Mouse (Mus musculus) megakaryocyte, embryonic 14.5 days (primary cell): ENCODE measurements around the gene Ubr4. TPM values are rescaled to one million over a fixed set of nuclear protein-coding genes. Genes with fewer than 3 reads are reported as not detected.

Source experiments
- H3K27me3 ChIP-seq: replicated peaks from 2 replicates; pipeline ENCODE3; 2012; ENCODE audit warnings: inconsistent platforms
- H3K36me3 ChIP-seq: replicated peaks from 2 replicates; pipeline ENCODE3; 2012; ENCODE audit warnings: low read length, inconsistent platforms, mixed read lengths
- H3K4me1 ChIP-seq: 2 replicates; pipeline ENCODE4 v1.6.1; 2012; ENCODE audit warnings: inconsistent platforms
- H3K4me3 ChIP-seq: replicated peaks from 2 replicates; pipeline ENCODE3; 2012; ENCODE audit warnings: moderate library complexity, mild to moderate bottlenecking, inconsistent platforms
- H3K9me3 ChIP-seq: 2 replicates; pipeline ENCODE4 v1.6.1; 2012; ENCODE audit warnings: inconsistent platforms
- FLI1 ChIP-seq: IDR thresholded peaks from 2 replicates; pipeline ENCODE4 v1.6.1; 2012; ENCODE audit warnings: low read length, inconsistent platforms, mixed read lengths
- GATA1 ChIP-seq: IDR thresholded peaks from 3 replicates; pipeline ENCODE4 v1.6.1; 2012; ENCODE audit warnings: mixed read lengths, low read length, inconsistent platforms, borderline replicate concordance
- polyA plus RNA-seq: library from polyadenylated mRNA; stranded (reverse); fragments of >175 nt; gene quantifications from 2 replicates; pipeline ENCODE4 v1.2.3, GENCODE M21; 2012; ENCODE audit warnings: low replicate concordance; ENCODE audit not compliant: insufficient read depth

The Ubr4 gene
- polyA plus RNA-seq, 1 experiment = 69.3 TPM

GRCm38 (mm10) chr4:139491541-139492170 is 139.2 kb downstream of the Ubr4 start:
- Histone ChIP-seq H3K27me3 (peaks cover 11% of the 10 kb centered on the region), H3K36me3 (peaks cover 66% of the 10 kb centered on the region)
- no peak for TF ChIP-seq FLI1
- TF ChIP-seq GATA1 = no peak

GRCm38 (mm10) chr4:139492258-139492833 is 139.9 kb downstream of the Ubr4 start:
- H3K36me3 ChIP-seq = peaks cover 59% of the 10 kb centered on the region
- peaks cover 14% of the 10 kb centered on the region for H3K27me3 ChIP-seq
- no peak overlapping the region for H3K4me3 ChIP-seq
- no peaks in the 10 kb centered on the region for H3K9me3 ChIP-seq
- TF ChIP-seq FLI1 (no peak), GATA1 (no peak)
- H3K4me1 ChIP-seq = peaks cover 18% of the 10 kb centered on the region; the same call in 1 of the 2 replicates

More at GRCm38 (mm10) chr4:139491541-139492170, 139.2 kb downstream of the Ubr4 start:
- Histone ChIP-seq H3K4me1 (peaks cover 16% of the 10 kb centered on the region; the same call in 1 of the 2 replicates), H3K4me3 (no peak overlapping the region), H3K9me3 (no peaks in the 10 kb centered on the region)

GRCm38 (mm10) chr4:139493227-139494025 is 141.0 kb downstream of the Ubr4 start:
- Histone ChIP-seq H3K9me3 (no peaks in the 10 kb centered on the region), H3K4me3 (no peak overlapping the region), H3K36me3 (peaks cover 48% of the 10 kb centered on the region), H3K4me1 (peaks cover 18% of the 10 kb centered on the region; the same call in 1 of the 2 replicates), H3K27me3 (peaks cover 21% of the 10 kb centered on the region)
- no peak for TF ChIP-seq FLI1
- TF ChIP-seq GATA1 = no peak

GRCm38 (mm10) chr4:139500814-139501213 is 148.4 kb downstream of the Ubr4 start:
- TF ChIP-seq FLI1 = no peak
- no peak for TF ChIP-seq GATA1
- Histone ChIP-seq H3K36me3 (no peaks in the 10 kb centered on the region), H3K4me3 (no peak overlapping the region), H3K9me3 (peaks cover 12% of the 10 kb centered on the region), H3K4me1 (peaks cover 2% of the 10 kb centered on the region; the same call in 1 of the 2 replicates), H3K27me3 (peaks cover 43% of the 10 kb centered on the region)

- TF ChIP-seq GATA1 = no peak
- TF ChIP-seq FLI1 = no peak
- Histone ChIP-seq H3K27me3 (peaks cover 40% of the 10 kb centered on the region), H3K4me1 (peaks cover 2% of the 10 kb centered on the region; the same call in 1 of the 2 replicates), H3K36me3 (no peaks in the 10 kb centered on the region), H3K9me3 (peaks cover 21% of the 10 kb centered on the region), H3K4me3 (no peak overlapping the region)
Observed at GRCm38 (mm10) chr4:139501702-139502101, 149.3 kb downstream of the Ubr4 start.

GRCm38 (mm10) chr4:139503919-139504318 is 151.5 kb downstream of the Ubr4 start:
- peaks cover 40% of the 10 kb centered on the region for H3K27me3 ChIP-seq
- H3K36me3 ChIP-seq = no peaks in the 10 kb centered on the region
- TF ChIP-seq GATA1 (no peak), FLI1 (no peak)
- no peaks in the 10 kb centered on the region for H3K4me1 ChIP-seq
- H3K9me3 ChIP-seq = peaks cover 24% of the 10 kb centered on the region
- H3K4me3 ChIP-seq = no peak overlapping the region

GRCm38 (mm10) chr4:139505716-139506115 is 153.3 kb downstream of the Ubr4 start:
- H3K27me3 ChIP-seq = peaks cover 26% of the 10 kb centered on the region
- H3K36me3 ChIP-seq = no peaks in the 10 kb centered on the region
- H3K4me1 ChIP-seq = no peaks in the 10 kb centered on the region
- no peak for TF ChIP-seq FLI1
- no peak for TF ChIP-seq GATA1
- peaks cover 27% of the 10 kb centered on the region for H3K9me3 ChIP-seq
- no peak overlapping the region for H3K4me3 ChIP-seq

GRCm38 (mm10) chr4:139506727-139507126 is 154.3 kb downstream of the Ubr4 start:
- Histone ChIP-seq H3K9me3 (peaks cover 31% of the 10 kb centered on the region), H3K4me3 (no peak overlapping the region), H3K4me1 (no peaks in the 10 kb centered on the region), H3K36me3 (no peaks in the 10 kb centered on the region), H3K27me3 (peaks cover 29% of the 10 kb centered on the region)
- TF ChIP-seq GATA1 = no peak
- TF ChIP-seq FLI1 = no peak

GRCm38 (mm10) chr4:139509069-139509468 is 156.7 kb downstream of the Ubr4 start:
- Histone ChIP-seq H3K4me3 (no peak overlapping the region), H3K4me1 (peaks cover 4% of the 10 kb centered on the region; the same call in 1 of the 2 replicates), H3K9me3 (peaks cover 40% of the 10 kb centered on the region), H3K36me3 (no peaks in the 10 kb centered on the region), H3K27me3 (peaks cover 38% of the 10 kb centered on the region)
- TF ChIP-seq FLI1 (no peak), GATA1 (no peak)

GRCm38 (mm10) chr4:139511557-139511956 is 159.1 kb downstream of the Ubr4 start:
- no peak overlapping the region for H3K4me3 ChIP-seq
- peaks cover 4% of the 10 kb centered on the region; the same call in 1 of the 2 replicates for H3K4me1 ChIP-seq
- no peaks in the 10 kb centered on the region for H3K36me3 ChIP-seq
- H3K9me3 ChIP-seq = peaks cover 30% of the 10 kb centered on the region
- peaks cover 49% of the 10 kb centered on the region for H3K27me3 ChIP-seq
- TF ChIP-seq GATA1 = no peak
- TF ChIP-seq FLI1 = no peak
